Mouse (Mus musculus) cerebellum, adult (tissue): ENCODE results near the gene Slc35b3.

Experiments
- ATAC-seq: cut with Nextera tagmentation; 2 replicates; pipeline ENCODE4 v1.9.2; 2017; ENCODE audit warnings: mild to moderate bottlenecking, moderate library complexity, mixed read lengths; ENCODE audit not compliant: insufficient number of reproducible peaks, low FRiP score, low TSS enrichment

The Slc35b3 gene

DNA sequence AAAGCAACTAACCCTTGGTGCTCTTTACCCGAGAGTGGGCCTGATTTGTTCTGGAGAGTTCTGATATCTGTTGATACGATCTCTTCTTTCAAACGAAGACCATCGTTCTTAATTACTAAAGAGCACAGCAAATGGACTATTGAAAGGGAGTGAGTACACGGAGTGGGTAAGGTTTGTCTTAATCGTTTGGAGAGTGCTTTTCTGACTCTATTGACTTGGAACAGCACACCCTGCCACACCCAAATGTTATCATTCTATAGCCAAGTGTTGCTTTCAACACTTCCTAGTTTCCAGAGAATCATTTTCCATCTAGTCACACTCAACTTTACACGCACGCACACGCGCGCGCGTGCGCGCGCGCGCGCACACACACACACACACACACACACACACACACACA, 19.4 kb downstream of the Slc35b3 start:
- ATAC-seq: no peak

GRCm38 (mm10) chr13:38938433-38938832, 22.2 kb downstream of the Slc35b3 start:
- ATAC-seq: no peak

DNA sequence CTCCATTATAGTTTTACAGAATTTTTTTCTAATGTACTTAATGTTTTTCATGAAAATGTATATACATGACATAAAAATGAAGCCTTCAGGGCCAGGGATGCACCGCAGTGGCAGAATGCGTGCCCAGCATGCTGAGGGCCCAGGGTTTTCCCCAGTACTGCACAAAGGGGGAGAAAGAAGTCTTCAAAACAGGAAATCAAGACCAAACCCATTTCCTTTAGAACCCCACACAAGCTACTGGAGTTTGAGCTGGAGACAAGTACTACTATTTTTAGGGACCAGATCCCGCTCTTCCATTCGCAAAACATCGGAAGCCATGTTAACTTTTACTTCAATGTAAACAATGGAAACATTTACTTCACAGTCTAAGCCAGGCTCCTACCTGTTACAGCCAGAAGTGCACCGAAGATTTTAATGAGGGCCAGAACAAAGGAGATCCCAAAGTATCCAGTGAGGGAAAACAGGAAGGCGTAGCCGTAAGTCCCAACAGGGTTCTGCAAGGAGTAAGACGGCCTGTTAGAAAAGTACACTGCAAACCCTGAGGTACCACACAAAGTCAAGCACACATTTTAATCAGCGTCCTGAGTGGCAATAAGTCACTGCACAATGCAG, 23.7 kb downstream of the Slc35b3 start:
- no peak for ATAC-seq

DNA sequence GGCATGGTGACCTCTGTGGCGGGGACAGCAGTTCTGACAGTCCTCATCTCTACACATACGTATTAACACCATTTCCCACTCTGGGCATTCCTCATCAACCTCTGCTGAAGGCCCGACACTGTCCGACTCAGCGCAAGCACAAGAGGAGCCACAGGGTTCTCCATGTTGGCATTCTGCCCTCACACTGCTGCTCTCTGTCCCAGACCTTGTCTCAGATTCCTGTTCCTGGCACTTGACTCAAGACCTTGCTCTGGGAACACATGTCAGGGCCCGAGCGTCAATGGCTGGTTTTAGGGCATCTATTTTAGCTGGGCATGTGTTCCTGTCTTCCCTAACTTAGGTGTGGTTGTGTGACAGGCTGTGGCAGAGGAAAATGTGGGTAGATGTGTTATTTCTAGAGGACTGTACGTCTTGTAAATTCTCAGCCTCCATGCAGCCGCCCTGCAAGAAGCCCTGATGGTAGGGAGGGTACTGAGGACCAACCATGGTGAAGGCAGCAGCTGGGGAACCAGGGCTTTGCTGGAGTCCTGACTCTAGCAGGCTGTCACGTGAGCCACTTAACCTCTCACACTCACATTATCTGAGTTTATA, 24.7 kb downstream of the Slc35b3 start:
- ATAC-seq: no peak

- no peak for ATAC-seq
Measured at GRCm38 (mm10) chr13:38929843-38930578, 30.7 kb downstream of the Slc35b3 start.

DNA sequence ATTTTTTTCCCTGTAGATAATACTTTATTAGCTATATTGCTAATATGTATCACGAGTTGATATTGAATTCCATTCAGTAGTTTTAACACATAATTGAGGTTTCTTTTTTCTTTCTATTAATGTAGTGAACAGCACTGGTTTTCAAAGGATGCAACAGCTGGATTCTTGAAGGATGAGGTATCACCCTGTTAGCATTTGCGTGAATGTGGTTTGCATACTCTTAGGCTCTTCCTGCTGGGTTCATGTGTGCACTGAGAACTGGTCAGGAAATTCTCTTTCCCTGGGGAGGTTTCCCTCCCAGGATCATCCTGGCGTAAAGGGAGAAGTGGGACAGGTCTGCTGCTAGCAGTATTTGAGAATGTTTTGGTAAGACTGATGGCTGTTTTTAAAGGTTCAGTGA, 38.0 kb downstream of the Slc35b3 start:
- ATAC-seq: no peak

GRCm38 (mm10) chr13:38921306-38921705, 39.4 kb downstream of the Slc35b3 start:
- no peak for ATAC-seq

GRCm38 (mm10) chr13:38918188-38918885, 42.3 kb downstream of the Slc35b3 start:
- no peak for ATAC-seq

DNA sequence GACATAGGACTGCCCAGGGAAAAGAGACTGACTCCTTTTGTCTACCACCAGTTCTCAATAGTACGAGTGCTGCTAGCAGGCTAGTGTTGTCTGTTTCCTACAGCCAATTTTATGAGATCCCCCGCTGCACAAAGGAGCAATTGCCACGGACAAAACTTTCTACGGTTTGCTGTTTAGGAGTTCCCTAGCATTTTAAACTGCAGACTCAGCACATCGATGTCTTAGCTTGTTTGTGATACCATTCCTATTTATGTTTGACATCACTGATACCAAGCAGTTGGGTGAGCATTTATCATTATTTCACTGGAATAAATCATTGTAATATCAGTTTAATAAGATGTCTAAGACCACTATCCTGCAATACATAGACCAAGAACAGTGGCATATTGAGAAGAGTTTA, 43.1 kb downstream of the Slc35b3 start:
- no peak for ATAC-seq

DNA sequence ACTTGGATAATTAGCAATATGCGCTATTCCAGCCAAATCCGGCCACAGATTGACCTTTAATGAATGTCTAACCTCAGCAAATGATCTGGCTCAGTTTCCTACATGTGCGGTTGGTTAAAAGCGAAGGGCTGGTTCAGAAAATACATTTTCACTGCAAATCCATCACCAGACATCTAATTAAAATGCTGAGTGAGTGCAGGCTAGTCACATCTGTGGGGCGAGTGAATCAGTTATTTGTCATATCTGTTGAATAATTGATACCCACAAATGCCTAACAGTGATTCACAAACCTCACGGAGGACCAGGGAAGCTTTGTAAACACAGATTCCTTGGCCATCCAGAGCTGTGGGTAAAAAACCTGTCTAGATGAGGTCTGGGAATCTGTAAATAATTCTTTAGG, 45.9 kb downstream of the Slc35b3 start:
- ATAC-seq: no peak

DNA sequence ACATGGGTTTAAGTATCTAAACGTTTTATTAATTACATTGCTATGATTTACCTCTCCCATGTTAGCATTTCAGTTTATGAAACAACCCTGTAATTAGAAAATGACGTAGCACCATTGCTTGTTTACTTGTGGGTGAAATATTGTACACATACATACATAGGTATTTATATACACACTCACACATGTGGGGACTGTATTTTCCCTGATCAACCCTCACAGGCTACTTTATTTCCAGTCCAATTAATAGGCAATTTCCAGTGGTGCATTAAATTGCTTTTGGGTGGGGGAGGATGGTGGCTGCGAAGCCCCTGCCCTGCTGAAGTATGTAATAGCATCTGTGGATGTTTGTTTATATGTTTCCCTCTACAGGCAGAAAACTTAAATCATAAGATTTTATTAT, 68.3 kb downstream of the Slc35b3 start:
- no peak for ATAC-seq
